Mouse (Mus musculus) MEL (cell line): ENCODE measurements around the gene Rgs13. TPM values are rescaled to one million over a fixed set of nuclear protein-coding genes. Genes with fewer than 3 reads are reported as not detected.

ENCODE experiments used
- DNase-seq: peaks from one replicate; pipeline ENCODE4 v3.0.0; 2011; ENCODE audit warnings: low read depth, low spot score
- H3K27ac ChIP-seq: 2 replicates; pipeline ENCODE4 v1.5.1; 2012; ENCODE audit warnings: low read depth, mild to moderate bottlenecking, control low read depth, low read length, moderate library complexity; ENCODE audit not compliant: control insufficient read depth
- H3K27me3 ChIP-seq, 2 experiments: fragments of 150-350 bp in 1 of 2; sonication (generic) in 1 of 2; 2 replicates each; pipeline ENCODE4 v1.6.1; 2012; ENCODE audit warnings: low read length in 2 of 2, mild to moderate bottlenecking in 2 of 2, improper control_type of control experiment in 1 of 2, moderate library complexity in 1 of 2; ENCODE audit not compliant: insufficient read depth in 2 of 2, control insufficient read depth in 1 of 2
- H3K36me3 ChIP-seq, 2 experiments: 2 replicates each; pipeline ENCODE4 v1.6.1; 2012 to 2014; ENCODE audit warnings: low read length in 2 of 2, improper control_type of control experiment in 1 of 2, inconsistent platforms in 1 of 2, mild to moderate bottlenecking in 1 of 2; ENCODE audit not compliant: insufficient read depth in 2 of 2, control insufficient read depth in 1 of 2
- H3K4me1 ChIP-seq, 2 experiments: fragments of 150-350 bp in 1 of 2; sonication (generic) in 1 of 2; 2 replicates each; pipeline ENCODE4 v1.6.1; 2012; ENCODE audit warnings: low read length in 2 of 2, improper control_type of control experiment in 1 of 2, mild to moderate bottlenecking in 1 of 2; ENCODE audit not compliant: insufficient read depth in 2 of 2, control insufficient read depth in 1 of 2
- H3K4me3 ChIP-seq, 2 experiments: fragments of 150-350 bp in 1 of 2; sonication (generic) in 1 of 2; 2 replicates each; pipeline ENCODE4 v1.5.1; 2012; ENCODE audit warnings: low read depth in 2 of 2, low read length in 2 of 2, mild to moderate bottlenecking in 2 of 2, moderate library complexity in 2 of 2, control low read depth in 1 of 2, improper control_type of control experiment in 1 of 2; ENCODE audit not compliant: control insufficient read depth in 1 of 2, insufficient read depth in 1 of 2
- H3K79me2 ChIP-seq: 2 replicates; pipeline ENCODE4 v1.6.1; 2012; ENCODE audit warnings: mild to moderate bottlenecking, low read length, moderate library complexity; ENCODE audit not compliant: control insufficient read depth, poor library complexity, insufficient read depth
- H3K9ac ChIP-seq: 2 replicates; pipeline ENCODE4 v1.6.1; 2012; ENCODE audit warnings: low read depth, mild to moderate bottlenecking, control low read depth, low read length, moderate library complexity; ENCODE audit not compliant: control insufficient read depth, poor library complexity, severe bottlenecking
- H3K9me3 ChIP-seq: fragments of 150-350 bp; sonication (generic); replicated peaks from 2 replicates; pipeline ENCODE4 v1.6.1; 2012; ENCODE audit warnings: mild to moderate bottlenecking, low read length, improper control_type of control experiment, moderate library complexity; ENCODE audit not compliant: insufficient read depth
- BHLHE40 ChIP-seq: IDR thresholded peaks from 2 replicates; pipeline ENCODE4 v1.6.1; 2012; ENCODE audit warnings: low read depth, mild to moderate bottlenecking, inconsistent platforms, low read length, improper control_type of control experiment, borderline replicate concordance
- CHD2 ChIP-seq: IDR thresholded peaks from 2 replicates; pipeline ENCODE4 v1.6.1; 2011; ENCODE audit warnings: low read length, improper control_type of control experiment
- CTCF ChIP-seq, 3 experiments: IDR thresholded peaks in 2 of 3; conservative IDR thresholded peaks in 1 of 3; 2 replicates each; pipeline ENCODE4 v1.5.1; 2011 to 2012; ENCODE audit warnings: low read length in 3 of 3, low read depth in 2 of 3, mild to moderate bottlenecking in 2 of 3, improper control_type of control experiment in 1 of 3, inconsistent platforms in 1 of 3, mixed read lengths in 1 of 3, moderate library complexity in 1 of 3; ENCODE audit not compliant: control insufficient read depth in 1 of 3, insufficient read depth in 1 of 3, poor library complexity in 1 of 3, severe bottlenecking in 1 of 3
- E2F4 ChIP-seq: IDR thresholded peaks from 2 replicates; pipeline ENCODE4 v1.6.1; 2011; ENCODE audit warnings: low read depth, low read length, improper control_type of control experiment, borderline replicate concordance
- ELF1 ChIP-seq: IDR thresholded peaks from 2 replicates; pipeline ENCODE4 v1.6.1; 2014; ENCODE audit warnings: low read depth, mild to moderate bottlenecking, inconsistent platforms, low read length, improper control_type of control experiment, moderate library complexity
- EP300 ChIP-seq, 2 experiments: IDR thresholded peaks; 2 replicates each; pipeline ENCODE4 v1.6.1; 2011; ENCODE audit warnings: improper control_type of control experiment in 2 of 2, low read length in 2 of 2, low read depth in 1 of 2, mild to moderate bottlenecking in 1 of 2
- ETS1 ChIP-seq: IDR thresholded peaks from 2 replicates; pipeline ENCODE4 v1.6.1; 2012; ENCODE audit warnings: low read depth, mild to moderate bottlenecking, inconsistent platforms, low read length, improper control_type of control experiment, moderate library complexity
- GABPA ChIP-seq: IDR thresholded peaks from 2 replicates; pipeline ENCODE4 v1.6.1; 2012; ENCODE audit warnings: low read depth, mild to moderate bottlenecking, inconsistent platforms, low read length, improper control_type of control experiment, moderate library complexity
- GATA1 ChIP-seq: IDR thresholded peaks from 2 replicates; pipeline ENCODE4 v1.6.1; 2011; ENCODE audit warnings: low read depth, low read length, improper control_type of control experiment
- HCFC1 ChIP-seq: IDR thresholded peaks from 2 replicates; pipeline ENCODE4 v1.6.1; 2012; ENCODE audit warnings: low read depth, mild to moderate bottlenecking, inconsistent platforms, low read length, improper control_type of control experiment, moderate library complexity
- JUND ChIP-seq: IDR thresholded peaks from 2 replicates; pipeline ENCODE4 v1.6.1; 2011; ENCODE audit warnings: low read depth, mild to moderate bottlenecking, improper control_type of control experiment, low read length
- KAT2A ChIP-seq: conservative IDR thresholded peaks from 2 replicates; pipeline ENCODE4 v1.6.1; 2012; ENCODE audit warnings: low read depth, low read length, improper control_type of control experiment, inconsistent platforms
- MAFK ChIP-seq: IDR thresholded peaks from 2 replicates; pipeline ENCODE4 v1.6.1; 2011; ENCODE audit warnings: low read depth, mild to moderate bottlenecking, low read length, improper control_type of control experiment, borderline replicate concordance
- MAX ChIP-seq: IDR thresholded peaks from 2 replicates; pipeline ENCODE4 v1.6.1; 2011; ENCODE audit warnings: low read length, improper control_type of control experiment
- MAZ ChIP-seq: IDR thresholded peaks from 2 replicates; pipeline ENCODE4 v1.6.1; 2012; ENCODE audit warnings: low read depth, mild to moderate bottlenecking, inconsistent platforms, low read length, improper control_type of control experiment
- MEF2A ChIP-seq: IDR thresholded peaks from 2 replicates; pipeline ENCODE4 v1.6.1; 2014; ENCODE audit warnings: low read depth, mild to moderate bottlenecking, inconsistent platforms, low read length, improper control_type of control experiment; ENCODE audit not compliant: poor library complexity, insufficient replicate concordance, severe bottlenecking; ENCODE audit errors: extremely low read depth
- MXI1 ChIP-seq: IDR thresholded peaks from 2 replicates; pipeline ENCODE4 v1.6.1; 2011; ENCODE audit warnings: mild to moderate bottlenecking, low read depth, low read length, improper control_type of control experiment
- MYB ChIP-seq: IDR thresholded peaks from 2 replicates; pipeline ENCODE4 v1.6.1; 2011; ENCODE audit warnings: mild to moderate bottlenecking, low read depth, low read length, improper control_type of control experiment
- MYC ChIP-seq: IDR thresholded peaks from 2 replicates; pipeline ENCODE4 v1.6.1; 2011; ENCODE audit warnings: low read depth, mild to moderate bottlenecking, low read length, improper control_type of control experiment, moderate library complexity
- NELFE ChIP-seq: IDR thresholded peaks from 2 replicates; pipeline ENCODE4 v1.6.1; 2011; ENCODE audit warnings: low read depth, low read length, improper control_type of control experiment
- NRF1 ChIP-seq: IDR thresholded peaks from 2 replicates; pipeline ENCODE4 v1.6.1; 2014; ENCODE audit warnings: low read depth, mild to moderate bottlenecking, inconsistent platforms, low read length, improper control_type of control experiment, moderate library complexity; ENCODE audit not compliant: poor library complexity, insufficient read depth, severe bottlenecking
- POLR2A ChIP-seq, 2 experiments: IDR thresholded peaks; 2 replicates each; pipeline ENCODE4 v1.6.1; 2011 to 2012; ENCODE audit warnings: low read length in 2 of 2, mild to moderate bottlenecking in 2 of 2, control low read depth in 1 of 2, improper control_type of control experiment in 1 of 2, low read depth in 1 of 2, moderate library complexity in 1 of 2; ENCODE audit not compliant: control insufficient read depth in 1 of 2, insufficient read depth in 1 of 2, poor library complexity in 1 of 2
- POLR2AphosphoS2 ChIP-seq: IDR thresholded peaks from 2 replicates; pipeline ENCODE4 v1.6.1; 2011; ENCODE audit warnings: low read length, improper control_type of control experiment
- POLR2AphosphoS5 ChIP-seq: IDR thresholded peaks from 2 replicates; pipeline ENCODE4 v1.6.1; 2012; ENCODE audit warnings: low read depth, borderline replicate concordance, mild to moderate bottlenecking, inconsistent platforms, low read length, moderate library complexity, mixed read lengths
- RAD21 ChIP-seq: IDR thresholded peaks from 2 replicates; pipeline ENCODE4 v1.6.1; 2011; ENCODE audit warnings: mild to moderate bottlenecking, low read depth, low read length, improper control_type of control experiment
- RCOR1 ChIP-seq: IDR thresholded peaks from 2 replicates; pipeline ENCODE4 v1.6.1; 2012; ENCODE audit warnings: low read depth, mild to moderate bottlenecking, inconsistent platforms, low read length, improper control_type of control experiment
- SIN3A ChIP-seq: IDR thresholded peaks from 2 replicates; pipeline ENCODE4 v1.6.1; 2012; ENCODE audit warnings: low read length, improper control_type of control experiment, inconsistent platforms
- SMC3 ChIP-seq: IDR thresholded peaks from 2 replicates; pipeline ENCODE4 v1.6.1; 2011; ENCODE audit warnings: low read depth, low read length, improper control_type of control experiment
- TAL1 ChIP-seq: IDR thresholded peaks from 2 replicates; pipeline ENCODE4 v1.6.1; 2012; ENCODE audit warnings: mild to moderate bottlenecking, inconsistent platforms, low read length, moderate library complexity, mixed read lengths
- TBP ChIP-seq: IDR thresholded peaks from 2 replicates; pipeline ENCODE4 v1.8.0; 2011; ENCODE audit warnings: low read depth, low read length, improper control_type of control experiment
- TCF12 ChIP-seq: IDR thresholded peaks from 2 replicates; pipeline ENCODE4 v1.6.1; 2014; ENCODE audit warnings: low read depth, mild to moderate bottlenecking, inconsistent platforms, low read length, improper control_type of control experiment, moderate library complexity
- UBTF ChIP-seq: IDR thresholded peaks from 2 replicates; pipeline ENCODE4 v1.6.1; 2012; ENCODE audit warnings: low read depth, mild to moderate bottlenecking, inconsistent platforms, low read length, improper control_type of control experiment, moderate library complexity, borderline replicate concordance; ENCODE audit not compliant: insufficient read depth
- USF1 ChIP-seq: IDR thresholded peaks from 2 replicates; pipeline ENCODE4 v1.6.1; 2014; ENCODE audit warnings: low read depth, mild to moderate bottlenecking, inconsistent platforms, low read length, improper control_type of control experiment, moderate library complexity
- USF2 ChIP-seq, 2 experiments: IDR thresholded peaks; 2 replicates each; pipeline ENCODE4 v1.6.1; 2011 to 2012; ENCODE audit warnings: improper control_type of control experiment in 2 of 2, low read length in 2 of 2, borderline replicate concordance in 1 of 2, inconsistent platforms in 1 of 2, low read depth in 1 of 2, mild to moderate bottlenecking in 1 of 2; ENCODE audit not compliant: insufficient read depth in 1 of 2
- ZC3H11A ChIP-seq: IDR thresholded peaks from 2 replicates; pipeline ENCODE4 v1.6.1; 2012; ENCODE audit warnings: low read depth, mild to moderate bottlenecking, inconsistent platforms, low read length, improper control_type of control experiment
- ZKSCAN1 ChIP-seq: IDR thresholded peaks from 2 replicates; pipeline ENCODE4 v1.6.1; 2012; ENCODE audit warnings: low read depth, mild to moderate bottlenecking, inconsistent platforms, low read length, improper control_type of control experiment, moderate library complexity
- ZMIZ1 ChIP-seq: IDR thresholded peaks from 2 replicates; pipeline ENCODE4 v1.6.1; 2012; ENCODE audit warnings: low read depth, mild to moderate bottlenecking, inconsistent platforms, low read length, improper control_type of control experiment, moderate library complexity
- ZNF384 ChIP-seq: IDR thresholded peaks from 2 replicates; pipeline ENCODE4 v1.6.1; 2012; ENCODE audit warnings: low read depth, mild to moderate bottlenecking, inconsistent platforms, low read length, improper control_type of control experiment
- polyA plus RNA-seq, 2 experiments: library from polyadenylated mRNA; stranded (reverse) in 1 of 2; unstranded in 1 of 2; fragments of >175 nt in 1 of 2; fragments of >200 nt in 1 of 2; gene quantifications; 2 replicates each; pipeline versions ENCODE4 v1.2.1 to v1.2.4; 2012; ENCODE audit warnings: low replicate concordance in 2 of 2, low read depth in 1 of 2; ENCODE audit not compliant: insufficient read length in 2 of 2, insufficient read depth in 1 of 2, missing spikeins in 1 of 2
- total RNA-seq: library from RNA; depleted of rRNA; stranded (reverse); fragments of 300-350 nt; gene quantifications from 2 replicates; pipeline ENCODE4 v1.2.3, GENCODE M21; 2012

Gene Rgs13
- total and polyA plus RNA-seq, 3 experiments = not detected

DNA sequence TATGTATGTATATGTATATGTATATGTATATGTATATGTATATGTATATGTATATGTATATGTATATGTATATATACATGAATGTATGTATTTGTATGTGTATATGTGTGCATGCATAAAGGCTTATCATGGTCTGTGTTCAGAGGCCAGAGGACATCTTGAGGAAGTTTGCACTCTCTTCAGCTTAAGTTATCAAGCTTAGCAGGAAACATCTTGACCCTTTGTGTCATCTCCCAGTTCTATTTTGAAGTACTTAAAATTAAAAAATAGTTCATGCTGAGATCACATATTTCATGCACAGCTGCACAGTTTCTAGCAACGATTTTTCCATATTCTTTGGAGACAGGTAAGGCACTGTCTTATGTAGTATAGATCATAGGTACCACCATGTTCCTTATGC is 22.4 kb upstream of the Rgs13 start:
- Histone ChIP-seq H3K36me3 (peaks cover 0 to 10% of the 10 kb centered on the region in 2 experiments; a peak in 2 of 4 replicates), H3K27me3 (no peaks in the 10 kb centered on the region), H3K27ac (no peak overlapping the region), H3K4me1 (no peaks in the 10 kb centered on the region; a peak in 1 of 4 replicates), H3K4me3 (no peak overlapping the region), H3K79me2 (no peaks in the 10 kb centered on the region), H3K9ac (no peak overlapping the region), H3K9me3 (no peaks in the 10 kb centered on the region)
- peak; percentile 42 for DNase-seq
- TF ChIP-seq USF2 (IDR thresholded peaks at IDR 0.05; ENCODE audit: borderline replicate concordance in 1 of 2, insufficient read depth in 1 of 2, low read depth in 1 of 2, low read length in 2 of 2) (no peak), SMC3 (no peak), ZC3H11A (no peak), ZKSCAN1 (no peak), HCFC1 (no peak), NRF1 (no peak), POLR2AphosphoS5 (no peak), POLR2AphosphoS2 (no peak), KAT2A (no peak), MAX (no peak), NELFE (no peak), ZNF384 (no peak), GATA1 (0 out of 2 replicates have a peak, but pooled peaks have one; percentile 15), TAL1 (peak; percentile 34), MEF2A (0 out of 2 replicates have a peak, but pooled peaks have one; percentile 55), SIN3A (no peak), POLR2A (IDR thresholded peaks at IDR 0.05; ENCODE audit: control insufficient read depth in 1 of 2, insufficient read depth in 1 of 2, low read depth in 1 of 2, low read length in 2 of 2, poor library complexity in 1 of 2) (no peak), CTCF (IDR thresholded peaks at IDR 0.05 in 2 of 3, conservative IDR thresholded peaks at IDR 0.05 in 1 of 3; ENCODE audit: control insufficient read depth in 1 of 3, insufficient read depth in 1 of 3, low read depth in 2 of 3, low read length in 3 of 3, poor library complexity in 1 of 3, severe bottlenecking in 1 of 3) (no peak), RCOR1 (no peak), JUND (no peak), EP300 (IDR thresholded peaks at IDR 0.05; ENCODE audit: low read depth in 1 of 2, low read length in 2 of 2) (peak; percentile 40 to 45; a peak in 2 of 4 replicates), ELF1 (no peak), TCF12 (peak; percentile 60; the same call in 1 of the 2 replicates), ZMIZ1 (no peak), RAD21 (no peak), MAFK (no peak), MYB (no peak), GABPA (no peak), TBP (no peak), BHLHE40 (no peak), MYC (no peak), MXI1 (no peak), USF1 (no peak), CHD2 (no peak), E2F4 (no peak), UBTF (no peak), ETS1 (0 out of 2 replicates have a peak, but pooled peaks have one; percentile 30), MAZ (no peak)
